Mouse (Mus musculus) spleen, postnatal 14 days (tissue): ENCODE data around the gene Zfp850.
A peak's percentile ranks its signal among the peaks of the same experiment; 100 is the strongest.
"Not testable (repeated sequence)": the region's sequence is repeated elsewhere in the genome, so short reads cannot be mapped to it uniquely, and the experiment has no call there.

ENCODE experiments used
- DNase-seq, 2 experiments: peaks; one replicate each; pipeline ENCODE4 v3.0.0; 2021 to 2022; ENCODE audit warnings: low spot score in 2 of 2

The Zfp850 gene

DNA sequence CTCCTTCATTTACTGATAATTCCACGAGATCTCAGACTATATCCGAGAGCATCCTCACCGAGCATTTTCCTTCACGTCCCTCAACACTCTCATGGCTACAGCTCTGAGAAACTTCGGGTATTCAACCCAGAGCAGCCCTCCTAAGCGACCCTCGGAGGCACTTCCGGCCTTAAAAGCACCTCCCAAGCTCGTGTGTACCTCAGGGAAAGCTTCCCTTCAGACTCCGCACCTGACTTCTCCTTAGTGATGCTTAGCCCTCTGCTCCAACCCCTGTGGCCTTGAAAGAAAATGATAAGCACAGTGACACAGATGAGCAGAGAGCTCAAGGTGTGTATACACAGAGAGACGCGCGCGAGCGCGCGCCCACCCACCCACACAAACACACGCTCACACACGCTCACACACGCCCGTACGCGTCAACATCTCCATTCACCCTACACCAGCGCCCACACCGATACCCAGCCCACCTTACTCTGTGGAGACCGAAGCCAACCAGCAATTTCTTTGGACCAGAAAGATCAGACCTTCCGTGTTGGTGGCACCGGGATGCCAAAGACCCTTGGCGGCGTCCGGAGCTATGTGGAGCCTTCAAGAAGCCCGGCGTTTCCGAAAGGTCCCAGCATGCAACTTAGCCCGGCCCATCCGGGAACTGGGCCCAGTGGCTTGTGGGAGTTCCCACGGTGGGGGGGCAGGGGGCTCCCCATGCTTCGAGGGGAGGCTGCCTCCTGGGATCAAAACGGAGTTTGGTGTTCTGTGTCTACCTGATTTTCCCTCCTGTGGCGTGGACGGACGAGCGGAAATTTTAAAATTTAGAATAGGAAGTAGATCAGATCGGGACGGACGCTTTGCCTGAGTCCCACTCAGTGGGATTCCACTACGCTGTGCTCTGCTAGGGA is at the start of gene Zfp850:
TSS of gene Zfp850 (minus strand) at position 567 of the 896 bp plus-strand sequence.
- DNase-seq, result peak; percentile 41 to 56

GRCm38 (mm10) chr7:28059972-28060371 is 46.1 kb upstream of the Zfp850 start:
- DNase-seq, result no peak

DNA sequence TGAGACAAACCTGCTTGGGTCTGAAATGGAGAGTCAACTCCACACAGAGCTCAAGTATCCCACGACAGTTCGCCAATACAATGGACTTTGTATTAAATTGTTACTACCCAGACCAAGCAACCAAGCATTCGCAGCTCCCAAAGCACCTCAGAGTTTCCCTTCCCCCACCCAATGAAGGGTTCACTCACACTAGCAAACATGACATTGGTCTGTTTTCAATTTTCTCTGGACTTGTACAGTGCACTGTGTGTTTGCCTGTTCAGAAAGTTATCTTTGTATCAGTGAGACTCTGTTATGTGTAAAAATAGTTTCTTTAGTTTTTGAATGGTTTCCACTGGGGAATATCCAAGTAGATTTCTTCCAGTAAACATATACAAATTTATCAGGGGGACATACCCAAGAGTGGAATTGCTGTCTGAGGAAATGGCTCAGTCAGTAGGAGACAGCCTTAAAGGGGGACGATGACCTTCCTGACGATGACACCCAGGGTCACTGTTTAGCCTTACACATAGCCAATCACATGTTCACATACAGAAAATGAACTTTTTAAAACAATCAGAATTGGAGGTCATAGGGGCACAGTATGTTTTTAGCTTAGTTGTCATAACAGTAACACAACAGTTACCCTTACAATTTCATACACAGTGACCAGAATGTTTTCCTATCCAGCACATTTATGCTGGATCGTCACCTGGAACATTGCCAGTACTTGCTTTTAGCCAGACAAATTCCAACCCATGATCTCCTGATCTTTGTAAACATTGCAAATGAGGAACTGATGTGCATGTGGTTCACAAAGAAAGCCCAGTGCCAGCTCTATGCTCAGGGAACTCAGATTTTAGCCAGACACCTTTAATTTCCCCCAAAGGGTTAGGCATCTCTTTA is 39.4 kb upstream of the Zfp850 start:
- DNase-seq, result no peak

DNA sequence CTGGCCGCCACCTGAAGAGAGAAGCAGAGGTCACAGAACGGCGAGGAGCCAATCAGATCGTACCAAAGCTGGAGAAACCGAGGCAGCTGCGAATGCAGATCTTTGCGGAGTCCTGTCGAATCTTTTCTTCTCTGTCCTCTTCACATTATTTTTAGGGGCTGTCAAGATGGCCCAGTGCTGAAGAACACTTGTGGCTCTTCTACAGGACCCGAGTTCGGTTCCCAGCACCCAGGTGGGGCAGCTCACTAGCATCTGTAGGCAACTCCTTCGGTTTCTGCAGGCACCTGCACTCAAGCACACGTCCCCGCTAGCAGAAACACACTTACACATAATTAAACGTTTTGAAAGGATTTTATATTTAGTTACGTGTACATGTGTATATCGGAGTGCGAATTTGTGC is 36.7 kb upstream of the Zfp850 start:
- DNase-seq, result no peak

DNA sequence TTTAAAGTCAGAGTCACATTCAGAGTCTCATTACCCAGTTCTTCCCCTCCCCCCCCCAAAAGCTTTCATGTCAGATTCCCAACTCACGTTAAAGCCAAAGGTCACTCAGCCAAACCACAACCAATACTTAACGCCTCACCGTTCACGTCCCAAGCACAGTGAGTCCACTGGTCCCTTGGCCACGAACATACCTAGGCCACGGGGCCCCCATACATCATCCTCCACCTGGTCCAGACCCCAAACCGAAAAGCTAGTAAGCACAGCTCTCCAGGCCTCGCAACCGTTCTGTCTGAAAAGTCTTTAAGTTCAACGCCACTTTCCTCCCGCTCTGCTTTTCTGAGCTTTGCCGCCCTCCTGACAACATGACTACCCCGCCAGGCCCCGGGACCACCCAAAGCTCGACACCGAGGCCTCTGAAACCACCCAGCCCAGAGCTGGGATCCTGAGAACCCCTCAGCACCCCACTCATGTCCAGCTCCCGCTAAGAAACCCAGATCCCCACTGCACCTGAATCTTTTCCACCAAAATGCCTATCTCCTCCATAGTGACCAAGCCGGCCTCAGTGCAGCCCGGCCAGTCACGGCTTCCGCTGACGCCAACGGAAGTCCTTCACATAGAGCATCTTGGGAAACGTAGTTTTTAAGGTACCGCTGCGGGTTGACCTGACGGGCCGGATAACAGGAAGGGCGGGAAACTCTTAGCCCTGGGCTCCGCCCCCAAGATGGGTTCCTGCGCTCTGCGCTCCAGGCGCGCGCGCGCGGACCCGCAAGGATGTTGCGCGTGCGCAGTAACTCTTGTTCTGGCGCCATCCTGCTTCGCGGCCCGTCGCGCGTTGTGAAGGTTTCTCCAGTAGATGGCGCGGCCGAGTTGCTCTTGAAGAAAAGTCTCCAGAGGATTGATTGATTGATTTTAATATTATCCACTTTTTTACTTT is 35.8 kb upstream of the Zfp850 start, which contains the start of gene Psmc4:
TSS of gene Psmc4 (minus strand) at position 626 of the 934 bp plus-strand sequence.
- DNase-seq, result peak; percentile 93 to 96

DNA sequence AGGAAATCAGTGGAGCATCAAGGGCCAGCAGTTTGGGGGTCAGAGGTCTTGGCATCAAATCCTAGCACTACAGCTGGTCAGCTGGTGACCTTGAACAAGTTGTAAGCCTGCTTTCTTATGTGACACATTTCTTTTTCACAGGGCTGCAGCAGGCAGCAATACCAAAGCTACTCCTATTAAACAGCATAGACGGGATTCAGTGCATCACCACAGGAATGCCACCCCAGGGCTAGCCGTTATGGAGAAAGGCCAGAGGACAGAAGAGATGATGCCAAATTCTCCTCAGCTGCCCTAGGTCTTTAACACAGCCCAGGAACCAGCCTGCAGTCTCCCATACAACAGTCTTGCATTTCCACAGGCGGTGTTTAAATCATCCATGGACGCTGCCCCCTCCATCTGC is 30.6 kb upstream of the Zfp850 start:
- DNase-seq, result no peak

DNA sequence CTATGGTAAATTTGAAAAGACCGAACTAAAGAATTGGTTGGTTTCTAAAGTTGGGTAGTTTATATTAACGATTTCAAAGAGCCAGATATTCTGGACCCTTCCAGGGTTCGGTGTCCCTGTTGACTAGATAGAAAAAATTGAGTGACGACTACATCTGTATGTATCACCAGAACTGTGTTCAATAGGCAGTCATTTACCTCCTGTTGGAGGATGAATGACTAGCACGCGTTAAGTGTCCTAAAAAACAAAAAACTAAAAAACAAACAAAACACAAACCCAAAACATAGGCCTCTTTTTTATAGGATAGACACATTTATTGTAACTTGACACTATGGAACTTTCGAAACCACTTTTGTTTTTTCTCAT is 513 bp upstream of the Zfp850 start:
- DNase-seq, result no peak

GRCm38 (mm10) chr7:28010271-28010670 is 3.6 kb downstream of the Zfp850 start:
- DNase-seq, result no peak

GRCm38 (mm10) chr7:27982197-27982596 is 31.7 kb downstream of the Zfp850 start:
- DNase-seq, result no peak

DNA sequence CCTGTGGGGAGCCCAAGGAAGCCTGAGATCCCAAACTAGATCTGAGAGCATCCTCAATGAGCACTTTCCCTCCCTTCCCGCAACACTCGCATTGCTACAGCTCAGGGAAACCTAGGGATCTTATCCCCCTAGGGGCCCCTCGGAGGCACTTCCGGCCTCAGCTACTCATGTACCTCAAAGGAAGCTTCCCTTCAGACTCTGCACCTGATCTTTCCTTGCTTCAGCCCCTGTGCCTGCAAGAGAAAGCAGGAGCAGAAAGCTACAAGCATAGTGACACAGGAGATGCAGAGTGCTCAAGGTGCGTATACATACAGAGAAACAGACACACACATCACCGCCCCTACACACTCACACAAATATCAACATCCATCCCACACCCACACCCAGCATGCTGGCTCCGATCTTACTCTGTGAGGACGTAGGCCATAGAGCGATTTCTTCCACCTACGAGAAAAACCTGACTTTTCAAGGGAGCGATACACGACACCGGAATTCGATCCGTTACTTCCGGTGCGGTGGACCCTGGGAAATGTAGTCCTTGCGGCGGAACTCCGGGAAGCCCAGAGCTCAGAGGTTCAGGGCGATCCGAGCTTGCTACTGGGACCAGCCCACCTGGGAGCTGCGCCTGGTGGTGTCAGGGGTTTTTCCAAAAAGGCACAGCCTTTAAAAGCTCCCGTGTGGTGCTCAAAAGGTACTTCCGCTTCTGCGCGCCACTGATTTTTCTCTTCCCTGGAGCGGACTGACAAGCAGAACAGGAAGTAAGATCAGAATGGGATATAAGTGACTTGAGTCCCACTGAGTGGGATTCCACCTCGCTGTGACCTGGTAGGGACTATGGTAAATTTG is 35.0 kb downstream of the Zfp850 start, which contains the start of gene Zfp780b:
TSS of gene Zfp780b (minus strand) at position 489 of the 846 bp plus-strand sequence.
- DNase-seq, result peak; percentile 43 to 71

DNA sequence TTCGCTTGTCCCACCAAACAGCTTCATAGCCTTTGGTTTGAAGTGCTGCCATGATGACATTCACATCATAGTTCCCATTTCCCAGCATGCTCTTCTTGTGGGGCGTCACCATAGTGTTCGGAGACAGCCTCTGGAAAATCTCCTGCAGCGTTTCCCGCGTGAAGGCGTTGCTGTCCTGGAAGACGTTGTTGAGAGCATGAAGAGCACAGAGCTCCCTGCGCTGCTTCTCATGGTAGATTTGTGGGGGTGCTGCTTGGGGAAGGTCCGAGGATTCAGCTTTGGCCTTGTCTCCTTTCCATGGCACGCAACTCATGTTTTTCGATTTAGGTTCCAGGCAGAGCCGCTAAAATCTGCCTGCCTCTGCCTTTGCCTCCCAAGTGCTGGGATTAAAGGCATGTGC is 64.5 kb downstream of the Zfp850 start:
- not testable (repeated sequence) for DNase-seq

- peak in 1 of 2 experiments; percentile 7 for DNase-seq
These were observed 72.0 kb downstream of the Zfp850 start for GRCm38 (mm10) chr7:27941869-27942268.
